Mouse (Mus musculus) midbrain, embryonic 10.5 days (tissue): ENCODE results near the gene Tmcc3. TPM values are rescaled to one million over a fixed set of nuclear protein-coding genes. Genes with fewer than 3 reads are reported as not detected.

Experiments
- DNase-seq: peaks from one replicate; pipeline ENCODE4 v3.0.0-alpha.2; 2017; ENCODE audit warnings: low spot score
- H3K27ac ChIP-seq: fragments of 300-500 bp; sonication (generic); replicated peaks from 2 replicates; pipeline ENCODE4 v1.5.1; 2016; ENCODE audit warnings: mild to moderate bottlenecking
- H3K27me3 ChIP-seq: fragments of 300-500 bp; sonication (generic); 2 replicates; pipeline ENCODE4 v1.6.1; 2016; ENCODE audit warnings: low read depth, mild to moderate bottlenecking; ENCODE audit not compliant: poor library complexity, severe bottlenecking
- H3K36me3 ChIP-seq: fragments of 300-500 bp; sonication (generic); 2 replicates; pipeline ENCODE4 v1.6.1; 2016; ENCODE audit warnings: mild to moderate bottlenecking, moderate library complexity
- H3K4me1 ChIP-seq: fragments of 300-500 bp; sonication (generic); 2 replicates; pipeline ENCODE4 v1.6.1; 2016
- H3K4me3 ChIP-seq: fragments of 300-500 bp; sonication (generic); 2 replicates; pipeline ENCODE4 v1.5.1; 2016; ENCODE audit warnings: mild to moderate bottlenecking, moderate library complexity
- H3K9me3 ChIP-seq: fragments of 300-500 bp; sonication (generic); replicated peaks from 2 replicates; pipeline ENCODE4 v1.6.1; 2016; ENCODE audit warnings: mild to moderate bottlenecking
- WGBS: fragments of 180-500 bp; shearing (Covaris S2); methylation state at CpG from one replicate; pipeline ENCODE4 v1.1.7; 2016; 5-methylcytosine and 5-hydroxymethylcytosine counted together
- polyA plus RNA-seq: library from polyadenylated mRNA; unstranded; fragments of >200 nt; fragmentation: Nextera tagmentation; extraction: Ambion mirVana; gene quantifications from 2 replicates; pipeline ENCODE4 v1.2.1, GENCODE M21; 2016

The Tmcc3 gene
- polyA plus RNA-seq, 1 experiment from 2014 or later: 2.9 TPM

- WGBS: 77% methylated on average over 17 of the region's 17 CpGs
- no peak for DNase-seq
- Histone ChIP-seq H3K4me3 (no peak overlapping the region), H3K27ac (no peak overlapping the region), H3K4me1 (peaks cover 8% of the 10 kb centered on the region), H3K36me3 (no peaks in the 10 kb centered on the region), H3K9me3 (no peaks in the 10 kb centered on the region), H3K27me3 (no peaks in the 10 kb centered on the region)
Measured at GRCm38 (mm10) chr10:94341501-94341900, 29.8 kb downstream of the Tmcc3 start.

DNA sequence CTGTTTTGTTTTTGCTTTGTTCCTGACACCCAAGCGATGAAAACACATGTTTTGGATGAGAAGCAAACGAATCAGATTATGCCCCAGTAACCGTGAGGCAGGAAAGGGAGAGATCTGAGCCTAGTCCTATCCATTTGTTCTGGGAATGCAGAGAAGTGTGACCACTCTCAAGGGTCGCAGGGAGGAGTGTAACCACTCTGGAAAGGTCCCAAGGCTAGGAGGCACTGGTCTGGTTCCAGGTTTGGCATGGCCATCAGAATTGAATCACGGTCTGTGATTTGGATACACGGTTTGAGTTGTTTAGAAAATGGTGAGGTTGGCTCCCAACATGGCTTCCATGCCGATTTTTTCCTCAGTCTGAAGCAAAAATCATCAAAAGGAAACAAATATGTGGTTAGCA is 30.5 kb downstream of the Tmcc3 start:
- no peak overlapping the region for H3K27ac ChIP-seq
- WGBS: 71% methylated on average over 7 of the region's 7 CpGs
- no peak overlapping the region for H3K4me3 ChIP-seq
- no peak for DNase-seq
- H3K9me3 ChIP-seq: no peaks in the 10 kb centered on the region
- no peaks in the 10 kb centered on the region for H3K27me3 ChIP-seq
- H3K36me3 ChIP-seq: no peaks in the 10 kb centered on the region
- H3K4me1 ChIP-seq: peaks cover 8% of the 10 kb centered on the region

- peaks cover 8% of the 10 kb centered on the region for H3K4me1 ChIP-seq
- no peaks in the 10 kb centered on the region for H3K27me3 ChIP-seq
- H3K9me3 ChIP-seq: no peaks in the 10 kb centered on the region
- no peak overlapping the region for H3K4me3 ChIP-seq
- H3K36me3 ChIP-seq: no peaks in the 10 kb centered on the region
- no peak overlapping the region for H3K27ac ChIP-seq
- DNase-seq: no peak
- whole genome bisulfite sequencing: 86% methylated on average over 7 of the region's 7 CpGs
Measured at GRCm38 (mm10) chr10:94343581-94343980, 31.8 kb downstream of the Tmcc3 start.

DNA sequence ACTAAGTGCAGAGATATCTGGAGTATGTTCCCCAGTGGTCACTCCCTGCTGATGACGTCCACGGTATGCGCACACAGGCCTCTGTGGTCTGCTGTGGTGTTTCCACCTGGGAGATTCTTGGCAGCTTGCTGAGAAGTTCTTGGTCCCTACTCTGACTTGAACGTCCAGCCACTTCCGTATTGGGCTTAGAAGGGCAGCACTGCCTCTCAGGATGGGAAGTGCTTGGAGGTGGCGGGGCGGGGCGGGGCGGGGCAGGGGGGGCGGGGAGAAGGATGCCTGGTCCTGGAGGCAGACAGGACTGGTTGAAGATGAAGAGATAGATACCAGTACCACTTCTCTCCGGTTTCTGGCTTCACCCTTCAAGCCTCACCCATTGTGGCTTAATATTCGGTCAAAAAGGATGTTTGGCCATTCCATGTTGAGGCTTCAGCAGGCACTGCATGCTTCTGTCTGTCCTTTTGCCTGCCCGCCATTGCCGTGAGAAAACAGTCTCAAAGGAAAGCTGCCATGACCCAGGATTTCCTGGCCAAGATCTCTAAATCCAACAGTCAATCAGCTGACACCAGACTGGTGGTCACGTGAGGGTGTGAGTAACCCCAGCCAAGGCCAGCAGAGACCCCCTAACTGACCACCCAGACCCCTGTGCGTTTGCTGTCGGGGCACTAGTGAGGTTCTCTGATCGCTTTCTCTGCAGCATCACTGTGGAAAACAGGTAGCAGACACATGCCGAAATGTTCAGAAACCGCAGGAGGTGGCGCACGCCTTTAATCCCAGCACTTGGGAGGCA is 33.1 kb downstream of the Tmcc3 start:
- no peaks in the 10 kb centered on the region for H3K36me3 ChIP-seq
- no peaks in the 10 kb centered on the region for H3K9me3 ChIP-seq
- peaks cover 8% of the 10 kb centered on the region for H3K4me1 ChIP-seq
- WGBS: 56% methylated on average over 22 of the region's 22 CpGs
- 0 out of 2 replicates have a peak overlapping the region, but pooled peaks have one; percentile 28 for H3K27ac ChIP-seq
- no peaks in the 10 kb centered on the region for H3K27me3 ChIP-seq
- no peak overlapping the region for H3K4me3 ChIP-seq
- DNase-seq: no peak

GRCm38 (mm10) chr10:94345509-94346252 is 33.9 kb downstream of the Tmcc3 start:
- no peak for DNase-seq
- Histone ChIP-seq H3K27ac (no peak overlapping the region), H3K9me3 (no peaks in the 10 kb centered on the region), H3K36me3 (no peaks in the 10 kb centered on the region), H3K4me1 (peaks cover 16% of the 10 kb centered on the region), H3K4me3 (no peak overlapping the region), H3K27me3 (no peaks in the 10 kb centered on the region)
- 92% methylated on average over 7 of the region's 7 CpGs for WGBS

- no peak for DNase-seq
- Histone ChIP-seq H3K4me3 (no peak overlapping the region), H3K27ac (no peak overlapping the region), H3K27me3 (no peaks in the 10 kb centered on the region), H3K4me1 (peaks cover 16% of the 10 kb centered on the region), H3K36me3 (no peaks in the 10 kb centered on the region), H3K9me3 (no peaks in the 10 kb centered on the region)
- 94% methylated on average over 7 of the region's 7 CpGs for WGBS
Measured at GRCm38 (mm10) chr10:94346596-94346995, 34.8 kb downstream of the Tmcc3 start.

DNA sequence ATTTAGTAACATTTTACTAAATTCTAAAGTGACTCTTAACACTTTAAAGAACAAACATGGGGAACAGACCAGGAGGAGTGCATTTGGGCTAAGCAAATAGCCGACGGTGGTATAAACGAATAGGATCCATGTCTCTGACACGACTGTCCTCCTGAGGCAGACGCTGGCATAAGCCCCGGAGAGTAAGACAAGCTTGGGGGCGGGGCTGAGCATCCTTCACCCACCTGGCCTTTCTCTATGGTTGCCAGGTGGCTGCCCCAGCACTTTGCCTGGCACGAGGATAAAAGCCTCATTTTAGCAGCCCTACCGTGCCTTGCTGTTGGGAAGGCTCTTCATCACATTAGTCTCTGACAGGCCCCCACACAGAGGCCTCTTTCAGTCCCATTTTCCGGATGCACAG is 35.5 kb downstream of the Tmcc3 start:
- Histone ChIP-seq H3K9me3 (no peaks in the 10 kb centered on the region), H3K4me1 (peaks cover 16% of the 10 kb centered on the region), H3K27me3 (no peaks in the 10 kb centered on the region), H3K4me3 (no peak overlapping the region), H3K27ac (no peak overlapping the region), H3K36me3 (no peaks in the 10 kb centered on the region)
- no peak for DNase-seq
- 80% methylated on average over 10 of the region's 10 CpGs for WGBS

DNA sequence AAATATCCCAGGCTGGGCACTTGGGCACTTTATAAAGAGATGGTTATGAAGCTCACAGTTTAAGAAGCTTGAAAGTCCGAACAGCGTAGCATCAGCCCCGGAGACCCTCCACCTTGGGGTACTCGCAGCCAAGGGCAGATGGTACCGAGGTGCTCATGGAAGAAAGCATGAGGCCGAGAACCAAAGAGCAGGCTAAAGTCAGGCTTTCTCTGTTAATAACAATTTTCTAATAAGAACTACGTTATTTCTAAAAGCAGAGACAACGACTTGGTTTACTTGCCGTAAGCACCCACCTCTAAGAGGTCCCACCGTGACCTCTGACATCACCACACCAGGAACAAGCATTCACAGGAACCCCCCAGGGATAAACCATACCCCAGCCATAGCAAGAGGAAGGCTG is 36.2 kb downstream of the Tmcc3 start:
- DNase-seq: no peak
- H3K27ac ChIP-seq: no peak overlapping the region
- H3K27me3 ChIP-seq: no peaks in the 10 kb centered on the region
- 95% methylated on average over 10 of the region's 10 CpGs for WGBS
- no peak overlapping the region for H3K4me3 ChIP-seq
- H3K36me3 ChIP-seq: no peaks in the 10 kb centered on the region
- H3K9me3 ChIP-seq: no peaks in the 10 kb centered on the region
- H3K4me1 ChIP-seq: peaks cover 16% of the 10 kb centered on the region

DNA sequence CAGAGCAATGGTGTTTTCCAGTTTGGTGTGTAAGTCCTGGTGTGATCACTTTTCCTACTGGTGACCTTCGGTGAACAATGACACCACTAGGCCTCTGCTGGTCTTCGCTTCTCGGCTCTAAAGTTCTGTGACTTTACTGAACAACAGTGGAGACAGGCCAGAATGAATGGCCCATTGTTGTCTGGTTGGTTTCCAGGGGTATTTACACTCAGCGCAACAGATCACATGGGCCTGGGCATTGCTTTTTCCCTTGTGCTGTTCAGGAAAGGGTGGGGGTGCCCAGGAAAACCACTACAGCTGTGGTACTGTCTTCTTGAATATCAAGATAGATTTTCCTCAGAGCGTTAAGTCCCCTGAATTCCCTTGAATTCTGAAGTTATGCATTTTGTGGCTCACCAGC is 38.5 kb downstream of the Tmcc3 start:
- no peaks in the 10 kb centered on the region for H3K9me3 ChIP-seq
- 72% methylated on average over 5 of the region's 5 CpGs for WGBS
- no peak for DNase-seq
- no peaks in the 10 kb centered on the region for H3K27me3 ChIP-seq
- H3K4me1 ChIP-seq: peaks cover 8% of the 10 kb centered on the region; the same call in 1 of the 2 replicates
- H3K36me3 ChIP-seq: no peaks in the 10 kb centered on the region
- no peak overlapping the region for H3K4me3 ChIP-seq
- H3K27ac ChIP-seq: peak overlapping the region; percentile 61; the same call in 1 of the 2 replicates

DNA sequence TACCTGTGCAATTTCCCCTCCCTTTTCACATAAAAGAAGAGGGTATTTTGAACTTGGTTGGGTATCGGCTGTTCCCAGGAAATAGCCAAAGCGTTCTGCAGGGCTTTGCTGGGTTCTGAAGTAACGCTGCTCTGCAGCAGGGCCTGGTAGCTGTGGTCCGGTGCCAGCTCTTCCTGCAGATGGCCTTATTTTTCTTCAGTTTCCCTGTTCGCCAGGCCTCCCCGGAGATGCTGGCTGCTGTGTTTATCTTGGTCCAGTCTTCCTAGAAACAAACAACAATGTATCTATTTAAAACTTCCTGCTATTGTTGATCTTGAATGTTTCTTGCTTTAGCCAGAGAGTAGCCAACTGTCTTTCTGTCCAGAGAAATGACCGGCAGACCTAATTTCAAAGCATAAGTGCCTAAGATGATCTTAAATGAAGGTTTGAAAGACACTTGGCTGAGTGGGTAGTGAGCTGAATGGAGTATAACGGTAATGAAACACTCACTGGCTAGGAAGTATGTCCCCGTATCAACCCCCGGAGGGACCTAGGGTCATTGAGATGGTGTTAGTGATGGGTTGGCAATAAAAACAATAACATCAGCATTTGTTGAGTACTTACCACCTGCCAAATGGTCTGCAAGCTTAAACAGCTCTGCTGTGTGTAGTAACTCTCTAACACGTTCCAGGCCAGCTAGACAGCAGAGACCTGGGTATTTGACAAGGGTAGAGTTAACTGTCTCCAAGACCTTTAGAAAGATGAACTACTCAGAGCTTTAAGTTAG is 39.3 kb downstream of the Tmcc3 start:
- H3K4me1 ChIP-seq: peaks cover 8% of the 10 kb centered on the region; the same call in 1 of the 2 replicates
- H3K9me3 ChIP-seq: no peaks in the 10 kb centered on the region
- no peaks in the 10 kb centered on the region for H3K27me3 ChIP-seq
- no peak for DNase-seq
- 83% methylated on average over 11 of the region's 11 CpGs for WGBS
- H3K4me3 ChIP-seq: no peak overlapping the region
- H3K36me3 ChIP-seq: no peaks in the 10 kb centered on the region
- H3K27ac ChIP-seq: 0 out of 2 replicates have a peak overlapping the region, but pooled peaks have one; percentile 61

DNA sequence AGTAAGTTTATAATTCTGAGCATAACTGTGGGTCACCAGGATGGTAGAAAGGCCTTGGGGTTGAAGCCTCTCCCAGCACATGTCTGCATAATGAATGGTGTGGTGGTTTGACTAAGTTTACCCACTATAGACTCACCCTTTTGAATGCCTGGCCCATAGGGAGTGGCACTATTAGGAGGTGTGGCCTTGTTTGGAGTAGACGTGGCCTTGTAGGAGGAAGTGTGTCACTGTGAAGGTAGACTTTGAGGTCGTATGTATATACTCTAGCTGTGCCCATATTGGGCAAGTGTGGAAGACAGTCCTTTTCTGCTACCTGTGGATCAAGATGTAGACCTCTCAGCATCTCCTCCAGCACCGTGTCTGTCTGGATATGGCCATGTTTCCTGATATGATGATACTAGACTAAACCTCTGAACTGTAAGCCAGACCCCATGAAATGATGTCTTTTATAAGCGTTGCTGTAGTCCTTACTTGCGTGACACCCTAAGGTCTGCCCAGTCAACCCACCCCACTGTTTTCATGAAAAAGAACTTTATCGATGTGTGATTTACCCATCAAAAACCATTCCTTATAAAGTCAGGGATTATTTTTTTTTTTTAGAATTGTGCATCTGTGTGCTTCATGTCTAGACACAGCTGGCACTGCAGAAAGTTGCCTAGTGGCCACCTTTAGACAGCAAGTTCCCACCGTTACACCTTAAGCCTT is 40.6 kb downstream of the Tmcc3 start:
- H3K4me1 ChIP-seq: peaks cover 8% of the 10 kb centered on the region; the same call in 1 of the 2 replicates
- no peaks in the 10 kb centered on the region for H3K9me3 ChIP-seq
- no peaks in the 10 kb centered on the region for H3K36me3 ChIP-seq
- no peaks in the 10 kb centered on the region for H3K27me3 ChIP-seq
- H3K4me3 ChIP-seq: no peak overlapping the region
- no peak for DNase-seq
- no peak overlapping the region for H3K27ac ChIP-seq
- 92% methylated on average over 7 of the region's 7 CpGs for WGBS
